Mouse (Mus musculus) heart, postnatal 25 days (tissue): ENCODE results near the gene Inpp1. TPM values are rescaled to one million over a fixed set of nuclear protein-coding genes. Genes with fewer than 3 reads are reported as not detected.

Source experiments
- DNase-seq: peaks from one replicate; pipeline ENCODE4 v3.0.0; 2022; ENCODE audit warnings: low spot score
- intact Hi-C: fragments of 180-260 bp; cut with DNase I; formaldehyde crosslinking; loops from one replicate; pipeline ENCODE4 v1.15.1; 2025
- total RNA-seq, 2 experiments: library from RNA; stranded (reverse); gene quantifications; 2 replicates each; pipeline ENCODE4 v1.2.3; 2021

The Inpp1 gene
- total RNA-seq, 2 experiments from 2014 or later: 15.6 to 17.9 TPM

- DNase-seq: no peak
- intact Hi-C loops: no loop called here
Measured at GRCm38 (mm10) chr1:52799056-52799726, 18.3 kb downstream of the Inpp1 start.

GRCm38 (mm10) chr1:52795927-52796326 lies 21.6 kb downstream of the Inpp1 start:
- intact Hi-C loops: no loop called here

GRCm38 (mm10) chr1:52793692-52794091 lies 23.8 kb downstream of the Inpp1 start:
- intact Hi-C loops: no loop called here
- no peak for DNase-seq

More at GRCm38 (mm10) chr1:52795927-52796326, 21.6 kb downstream of the Inpp1 start:
- DNase-seq: no peak

- DNase-seq: no peak
Measured at GRCm38 (mm10) chr1:52792701-52793100, 24.8 kb downstream of the Inpp1 start.

GRCm38 (mm10) chr1:52787254-52787653 lies 30.2 kb downstream of the Inpp1 start:
- intact Hi-C loops: no loop called here
- no peak for DNase-seq

More at GRCm38 (mm10) chr1:52792701-52793100, 24.8 kb downstream of the Inpp1 start:
- intact Hi-C loops: no loop called here

GRCm38 (mm10) chr1:52765176-52766111 lies 52.0 kb downstream of the Inpp1 start:
- intact Hi-C loops: no loop called here
- no peak for DNase-seq

- intact Hi-C loops: no loop called here
- no peak for DNase-seq
Measured at GRCm38 (mm10) chr1:52763894-52764809, 53.3 kb downstream of the Inpp1 start.

GRCm38 (mm10) chr1:52758174-52758573 lies 59.3 kb downstream of the Inpp1 start:
- no peak for DNase-seq
- intact Hi-C loops: no loop called here

GRCm38 (mm10) chr1:52754331-52754730 lies 63.2 kb downstream of the Inpp1 start:
- DNase-seq: no peak
- intact Hi-C loops: no loop called here

GRCm38 (mm10) chr1:52753828-52754227 lies 63.7 kb downstream of the Inpp1 start:
- DNase-seq: no peak
- intact Hi-C loops: no loop called here

GRCm38 (mm10) chr1:52752706-52753105 lies 64.8 kb downstream of the Inpp1 start:
- intact Hi-C loops: no loop called here
- no peak for DNase-seq

- intact Hi-C loops: no loop called here
Measured at GRCm38 (mm10) chr1:52751634-52752033, 65.9 kb downstream of the Inpp1 start.

GRCm38 (mm10) chr1:52749978-52750377 lies 67.5 kb downstream of the Inpp1 start:
- intact Hi-C loops: loop anchor here (1.0 to 5.0 kb wide), 3 partner anchors 67 to 453 kb away; partner anchors contain the start of gene Inpp1
- no peak for DNase-seq

More at GRCm38 (mm10) chr1:52751634-52752033, 65.9 kb downstream of the Inpp1 start:
- DNase-seq: no peak

GRCm38 (mm10) chr1:52748260-52748659 lies 69.2 kb downstream of the Inpp1 start:
- DNase-seq: no peak
- intact Hi-C loops: loop anchor here (5.0 kb wide), 2 partner anchors 69 to 451 kb away; partner anchors contain the start of gene Inpp1

GRCm38 (mm10) chr1:52742567-52742966 lies 74.9 kb downstream of the Inpp1 start:
- DNase-seq: no peak
- intact Hi-C loops: no loop called here

Other genes starting within 250 kb of the Inpp1 start
- gene Nemp2, start 187.0 kb downstream of the Inpp1 start, total RNA-seq: 1 to 10 TPM in 1 of 2 experiments, under 1 TPM in 1; 0.92 to 1.2 TPM
- gene Mfsd6, start 90.2 kb downstream of the Inpp1 start, total RNA-seq: 10 to 100 TPM; 15.1 to 19.1 TPM
- 10 to 100 TPM; 78.7 to 87.6 TPM for gene Hibch, start 27.2 kb upstream of the Inpp1 start, total RNA-seq
- gene 1700019D03Rik, start 202.5 kb upstream of the Inpp1 start, total RNA-seq: 1 to 10 TPM; 1.2 to 1.9 TPM
- under 1 TPM; 0.21 to 0.36 TPM for gene Mstn, start 244.0 kb upstream of the Inpp1 start, total RNA-seq